Mouse (Mus musculus) E14TG2a.4 (cell line): ENCODE data around the gene Cttnbp2nl.

Experiments used
- CTCF ChIP-seq: conservative IDR thresholded peaks from 2 replicates; pipeline ENCODE4 v1.5.1; 2014; ENCODE audit warnings: low read length
- POU5F1 ChIP-seq: IDR thresholded peaks from 2 replicates; pipeline ENCODE4 v1.6.1; 2014; ENCODE audit warnings: low read length, borderline replicate concordance

DNA sequence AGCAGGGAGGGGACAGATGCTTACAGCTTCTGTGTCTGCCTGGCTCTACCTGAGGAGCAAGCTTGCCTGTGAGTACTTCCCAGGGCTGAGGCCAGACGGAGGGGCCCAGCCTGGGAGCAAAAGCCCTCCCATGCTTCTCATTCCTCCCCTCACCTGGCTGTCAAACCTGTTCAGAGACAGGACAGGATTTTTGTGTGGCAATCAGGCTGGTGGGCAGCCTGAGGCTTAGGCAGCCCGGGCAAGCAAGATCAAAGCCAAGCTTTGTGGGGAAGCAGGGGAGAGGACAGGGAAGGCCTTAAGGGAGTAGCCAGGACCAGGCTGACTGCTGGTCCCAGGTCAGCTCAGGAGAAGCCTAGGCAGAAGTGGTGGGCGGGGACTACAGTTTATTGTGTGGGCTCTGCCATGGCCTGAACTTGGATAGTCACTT lies 58.5 kb downstream of the Cttnbp2nl start:
- no peak for TF ChIP-seq CTCF
- TF ChIP-seq POU5F1 = no peak
